Mouse (Mus musculus) embryonic facial prominence, embryonic 12.5 days (tissue): ENCODE measurements around the gene Sult4a1. TPM values are rescaled to one million over a fixed set of nuclear protein-coding genes. Genes with fewer than 3 reads are reported as not detected.

Experiments
- ATAC-seq: fragments of 200-750 bp; cut with Nextera tagmentation; 2 replicates; pipeline ENCODE4 v1.8.0; 2017; ENCODE audit not compliant: insufficient number of reproducible peaks, insufficient read depth, low FRiP score, low TSS enrichment
- H3K27ac ChIP-seq: fragments of 300-500 bp; sonication (generic); 2 replicates; pipeline ENCODE4 v1.5.1; 2016; ENCODE audit warnings: mild to moderate bottlenecking
- H3K27me3 ChIP-seq: fragments of 300-500 bp; sonication (generic); 2 replicates; pipeline ENCODE4 v1.6.1; 2016; ENCODE audit warnings: mild to moderate bottlenecking, moderate library complexity
- H3K36me3 ChIP-seq: fragments of 300-500 bp; sonication (generic); 2 replicates; pipeline ENCODE4 v1.6.1; 2016; ENCODE audit warnings: mild to moderate bottlenecking
- H3K4me1 ChIP-seq: fragments of 300-500 bp; sonication (generic); 2 replicates; pipeline ENCODE4 v1.6.1; 2016
- H3K4me2 ChIP-seq: fragments of 300-500 bp; sonication (generic); replicated peaks from 2 replicates; pipeline ENCODE4 v1.6.1; 2016; ENCODE audit warnings: mild to moderate bottlenecking, moderate library complexity
- H3K4me3 ChIP-seq: fragments of 300-500 bp; sonication (generic); 2 replicates; pipeline ENCODE4 v1.5.1; 2016; ENCODE audit warnings: mild to moderate bottlenecking
- H3K9ac ChIP-seq: fragments of 300-500 bp; sonication (generic); 2 replicates; pipeline ENCODE4 v1.6.1; 2016; ENCODE audit warnings: mild to moderate bottlenecking, moderate library complexity
- H3K9me3 ChIP-seq: fragments of 300-500 bp; sonication (generic); 2 replicates; pipeline ENCODE4 v1.6.1; 2016; ENCODE audit warnings: mild to moderate bottlenecking, moderate library complexity
- WGBS: fragments of 180-500 bp; shearing (Covaris S2); methylation state at CpG from one replicate; pipeline ENCODE4 v1.1.7; 2016; 5-methylcytosine and 5-hydroxymethylcytosine counted together
- polyA plus RNA-seq: library from polyadenylated mRNA; unstranded; fragments of >200 nt; fragmentation: Nextera tagmentation; extraction: Ambion mirVana; gene quantifications from 2 replicates; pipeline ENCODE4 v1.2.1, GENCODE M21; 2016

The Sult4a1 gene
- polyA plus RNA-seq, 1 experiment from 2014 or later = 13.1 TPM

- Histone ChIP-seq H3K36me3 (no peaks in the 10 kb centered on the region), H3K4me3 (no peak overlapping the region), H3K9ac (no peak overlapping the region), H3K9me3 (no peaks in the 10 kb centered on the region), H3K4me2 (no peak overlapping the region), H3K27ac (no peak overlapping the region), H3K27me3 (no peaks in the 10 kb centered on the region), H3K4me1 (no peaks in the 10 kb centered on the region)
- no peak for ATAC-seq
- WGBS = 71% methylated on average over 7 of the region's 7 CpGs
These were observed 10.6 kb downstream of the Sult4a1 start for GRCm38 (mm10) chr15:84094921-84095320.

GRCm38 (mm10) chr15:84086775-84087174, 18.8 kb downstream of the Sult4a1 start:
- H3K9me3 ChIP-seq = no peaks in the 10 kb centered on the region
- H3K27ac ChIP-seq = no peak overlapping the region
- H3K36me3 ChIP-seq = no peaks in the 10 kb centered on the region
- H3K9ac ChIP-seq = no peak overlapping the region
- ATAC-seq = no peak
- no peak overlapping the region for H3K4me2 ChIP-seq
- H3K4me3 ChIP-seq = no peak overlapping the region
- no peaks in the 10 kb centered on the region for H3K4me1 ChIP-seq
- 53% methylated on average over 9 of the region's 9 CpGs for WGBS
- no peaks in the 10 kb centered on the region for H3K27me3 ChIP-seq

- no peaks in the 10 kb centered on the region for H3K9me3 ChIP-seq
- H3K4me2 ChIP-seq = no peak overlapping the region
- H3K9ac ChIP-seq = no peak overlapping the region
- H3K27me3 ChIP-seq = no peaks in the 10 kb centered on the region
- H3K36me3 ChIP-seq = no peaks in the 10 kb centered on the region
- H3K27ac ChIP-seq = no peak overlapping the region
- H3K4me1 ChIP-seq = no peaks in the 10 kb centered on the region
- no peak overlapping the region for H3K4me3 ChIP-seq
- WGBS = 30% methylated on average over 12 of the region's 12 CpGs
- no peak for ATAC-seq
These were observed 19.2 kb downstream of the Sult4a1 start for GRCm38 (mm10) chr15:84086364-84086763.

GRCm38 (mm10) chr15:84080069-84080468, 25.5 kb downstream of the Sult4a1 start:
- Histone ChIP-seq H3K4me1 (no peaks in the 10 kb centered on the region), H3K36me3 (no peaks in the 10 kb centered on the region), H3K4me2 (no peak overlapping the region), H3K27ac (no peak overlapping the region), H3K27me3 (peaks cover 4% of the 10 kb centered on the region; the same call in 1 of the 2 replicates), H3K4me3 (no peak overlapping the region), H3K9me3 (no peaks in the 10 kb centered on the region), H3K9ac (no peak overlapping the region)
- 70% methylated on average over 7 of the region's 7 CpGs for WGBS
- ATAC-seq = no peak

- H3K4me2 ChIP-seq = no peak overlapping the region
- ATAC-seq = no peak
- WGBS = 81% methylated on average over 2 of the region's 2 CpGs
- peaks cover 10% of the 10 kb centered on the region for H3K27me3 ChIP-seq
- no peak overlapping the region for H3K9ac ChIP-seq
- H3K4me3 ChIP-seq = no peak overlapping the region
- H3K4me1 ChIP-seq = peaks cover 4% of the 10 kb centered on the region; the same call in 1 of the 2 replicates
- H3K27ac ChIP-seq = no peak overlapping the region
- H3K9me3 ChIP-seq = no peaks in the 10 kb centered on the region
- no peaks in the 10 kb centered on the region for H3K36me3 ChIP-seq
These were observed 26.0 kb downstream of the Sult4a1 start for GRCm38 (mm10) chr15:84079519-84079918.

GRCm38 (mm10) chr15:84078667-84079066, 26.9 kb downstream of the Sult4a1 start:
- 84% methylated on average over 13 of the region's 13 CpGs for WGBS
- Histone ChIP-seq H3K4me1 (peaks cover 7% of the 10 kb centered on the region; the same call in 1 of the 2 replicates), H3K9ac (no peak overlapping the region), H3K9me3 (no peaks in the 10 kb centered on the region), H3K36me3 (no peaks in the 10 kb centered on the region), H3K4me2 (no peak overlapping the region), H3K4me3 (no peak overlapping the region), H3K27me3 (peaks cover 17% of the 10 kb centered on the region), H3K27ac (no peak overlapping the region)
- no peak for ATAC-seq

- Histone ChIP-seq H3K27ac (no peak overlapping the region), H3K9me3 (no peaks in the 10 kb centered on the region), H3K4me2 (no peak overlapping the region), H3K27me3 (peaks cover 26% of the 10 kb centered on the region), H3K4me1 (peaks cover 7% of the 10 kb centered on the region; the same call in 1 of the 2 replicates), H3K36me3 (no peaks in the 10 kb centered on the region), H3K4me3 (no peak overlapping the region), H3K9ac (no peak overlapping the region)
- WGBS = 58% methylated on average over 17 of the region's 17 CpGs
- no peak for ATAC-seq
These were observed 28.4 kb downstream of the Sult4a1 start for GRCm38 (mm10) chr15:84077151-84077550.

- H3K27me3 ChIP-seq = peaks cover 43% of the 10 kb centered on the region
- no peak for ATAC-seq
These were observed 30.8 kb downstream of the Sult4a1 start for GRCm38 (mm10) chr15:84074705-84075185.

GRCm38 (mm10) chr15:84073911-84074704, 31.4 kb downstream of the Sult4a1 start:
- 11% methylated on average over 13 of the region's 15 CpGs for WGBS
- ATAC-seq = no peak
- peaks cover 49% of the 10 kb centered on the region for H3K27me3 ChIP-seq
- no peaks in the 10 kb centered on the region for H3K36me3 ChIP-seq
- no peaks in the 10 kb centered on the region for H3K9me3 ChIP-seq
- peaks cover 24% of the 10 kb centered on the region for H3K4me1 ChIP-seq
- no peak overlapping the region for H3K27ac ChIP-seq
- no peak overlapping the region for H3K4me2 ChIP-seq
- H3K9ac ChIP-seq = no peak overlapping the region
- H3K4me3 ChIP-seq = no peak overlapping the region

More at GRCm38 (mm10) chr15:84074705-84075185, 30.8 kb downstream of the Sult4a1 start:
- Histone ChIP-seq H3K9me3 (no peaks in the 10 kb centered on the region), H3K4me1 (peaks cover 17% of the 10 kb centered on the region), H3K36me3 (no peaks in the 10 kb centered on the region), H3K9ac (no peak overlapping the region), H3K27ac (no peak overlapping the region), H3K4me2 (no peak overlapping the region), H3K4me3 (no peak overlapping the region)
- 17% methylated on average over 17 of the region's 17 CpGs for WGBS

GRCm38 (mm10) chr15:84073058-84073457, 32.5 kb downstream of the Sult4a1 start:
- ATAC-seq = no peak
- H3K4me2 ChIP-seq = no peak overlapping the region

GRCm38 (mm10) chr15:84072226-84072625, 33.3 kb downstream of the Sult4a1 start:
- peaks cover 27% of the 10 kb centered on the region for H3K4me1 ChIP-seq
- no peak overlapping the region for H3K27ac ChIP-seq
- H3K9ac ChIP-seq = no peak overlapping the region
- H3K27me3 ChIP-seq = peaks cover 65% of the 10 kb centered on the region
- no peaks in the 10 kb centered on the region for H3K36me3 ChIP-seq
- WGBS = 24% methylated on average over 7 of the region's 7 CpGs
- H3K4me3 ChIP-seq = no peak overlapping the region
- H3K9me3 ChIP-seq = no peaks in the 10 kb centered on the region
- H3K4me2 ChIP-seq = no peak overlapping the region
- ATAC-seq = no peak

More at GRCm38 (mm10) chr15:84073058-84073457, 32.5 kb downstream of the Sult4a1 start:
- 27% methylated on average over 8 of the region's 8 CpGs for WGBS
- Histone ChIP-seq H3K4me1 (peaks cover 27% of the 10 kb centered on the region), H3K4me3 (no peak overlapping the region), H3K9me3 (no peaks in the 10 kb centered on the region), H3K27ac (no peak overlapping the region), H3K36me3 (no peaks in the 10 kb centered on the region), H3K27me3 (peaks cover 60% of the 10 kb centered on the region), H3K9ac (no peak overlapping the region)

GRCm38 (mm10) chr15:84070116-84070676, 35.4 kb downstream of the Sult4a1 start:
- ATAC-seq = no peak
- Histone ChIP-seq H3K4me2 (peak overlapping the region; percentile 37), H3K4me1 (peaks cover 27% of the 10 kb centered on the region), H3K27me3 (peaks cover 63% of the 10 kb centered on the region), H3K9ac (no peak overlapping the region), H3K9me3 (peaks cover 5% of the 10 kb centered on the region), H3K36me3 (no peaks in the 10 kb centered on the region), H3K27ac (no peak overlapping the region), H3K4me3 (peak overlapping the region; percentile 10; the same call in 1 of the 2 replicates)
- WGBS = 2% methylated on average over 13 of the region's 13 CpGs
